Mouse (Mus musculus) stomach, postnatal 0 days (tissue): ENCODE measurements around the gene Mmgt2. TPM values are rescaled to one million over a fixed set of nuclear protein-coding genes. Genes with fewer than 3 reads are reported as not detected.

Experiments used
- ATAC-seq: fragments of 200-750 bp; cut with Nextera tagmentation; 2 replicates; pipeline ENCODE4 v1.8.0; 2017; ENCODE audit not compliant: low FRiP score, low TSS enrichment
- DNase-seq: peaks from one replicate; pipeline ENCODE4 v3.0.0-alpha.2; 2016; ENCODE audit warnings: low spot score
- H3K27ac ChIP-seq: fragments of 300-500 bp; sonication (generic); replicated peaks from 2 replicates; pipeline ENCODE4 v1.5.1; 2014; ENCODE audit warnings: mild to moderate bottlenecking, control low read depth
- H3K27me3 ChIP-seq: fragments of 300-500 bp; sonication (generic); 2 replicates; pipeline ENCODE4 v1.6.1; 2014; ENCODE audit warnings: low read length; ENCODE audit not compliant: control insufficient read depth, insufficient read depth
- H3K36me3 ChIP-seq: fragments of 300-500 bp; sonication (generic); 2 replicates; pipeline ENCODE4 v1.6.1; 2014; ENCODE audit warnings: low read length, mixed read lengths; ENCODE audit not compliant: control insufficient read depth, insufficient read depth
- H3K4me1 ChIP-seq: fragments of 300-500 bp; sonication (generic); replicated peaks from 2 replicates; pipeline ENCODE4 v1.6.1; 2014; ENCODE audit warnings: antibody characterized with exemption; ENCODE audit not compliant: control insufficient read depth, insufficient read depth
- H3K4me2 ChIP-seq: fragments of 300-500 bp; sonication (generic); replicated peaks from 2 replicates; pipeline ENCODE4 v1.6.1; 2014; ENCODE audit warnings: low read depth, mild to moderate bottlenecking, control low read depth, moderate library complexity
- H3K4me3 ChIP-seq: fragments of 300-500 bp; sonication (generic); 2 replicates; pipeline ENCODE4 v1.5.1; 2014; ENCODE audit warnings: low read depth, low read length, control low read depth
- H3K9ac ChIP-seq: fragments of 300-500 bp; sonication (generic); 2 replicates; pipeline ENCODE4 v1.6.1; 2014; ENCODE audit warnings: mild to moderate bottlenecking, low read length, control low read depth, mixed read lengths
- H3K9me3 ChIP-seq: fragments of 300-500 bp; sonication (generic); 2 replicates; pipeline ENCODE4 v1.6.1; 2016; ENCODE audit warnings: low read length; ENCODE audit not compliant: control insufficient read depth
- CTCF ChIP-seq: IDR thresholded peaks from 2 replicates; pipeline ENCODE4 v1.5.1; 2016; ENCODE audit warnings: antibody characterized with exemption, low read depth, mild to moderate bottlenecking, moderate library complexity
- EP300 ChIP-seq: optimal IDR thresholded peaks from 2 replicates; pipeline ENCODE3; 2016; ENCODE audit warnings: antibody characterized with exemption
- WGBS: fragments of 180-500 bp; shearing (Covaris S2); extraction: QIAGEN DNeasy Blood & Tissue Kit; methylation state at CpG from one replicate; pipeline ENCODE4 v1.1.7; 2014; 5-methylcytosine and 5-hydroxymethylcytosine counted together
- polyA plus RNA-seq: library from polyadenylated mRNA; unstranded; fragments of >200 nt; fragmentation: Nextera tagmentation; extraction: Ambion mirVana; gene quantifications from 2 replicates; pipeline ENCODE4 v1.2.1, GENCODE M21; 2015

The Mmgt2 gene
- polyA plus RNA-seq, 1 experiment from 2014 or later = 35.9 TPM

- Histone ChIP-seq H3K27me3 (no peaks in the 10 kb centered on the region), H3K9me3 (no peaks in the 10 kb centered on the region), H3K9ac (no peak overlapping the region), H3K4me2 (no peak overlapping the region), H3K4me1 (no peaks in the 10 kb centered on the region), H3K36me3 (no peaks in the 10 kb centered on the region), H3K27ac (no peak overlapping the region), H3K4me3 (no peak overlapping the region)
- TF ChIP-seq CTCF (peak; percentile 87), EP300 (no peak)
- 24% methylated on average over 9 of the region's 11 CpGs for WGBS
- DNase-seq = peak; percentile 56
- ATAC-seq = peak; percentile 83
Measured at GRCm38 (mm10) chr11:62693299-62694184, 45.1 kb downstream of the Mmgt2 start.

- H3K9me3 ChIP-seq = no peaks in the 10 kb centered on the region
- H3K27me3 ChIP-seq = no peaks in the 10 kb centered on the region
- H3K4me1 ChIP-seq = no peaks in the 10 kb centered on the region
- TF ChIP-seq CTCF = no peak
- no peak for TF ChIP-seq EP300
- H3K36me3 ChIP-seq = no peaks in the 10 kb centered on the region
- H3K9ac ChIP-seq = no peak overlapping the region
- WGBS = 93% methylated on average over 8 of the region's 8 CpGs
- no peak overlapping the region for H3K27ac ChIP-seq
- ATAC-seq = no peak
- no peak overlapping the region for H3K4me2 ChIP-seq
- H3K4me3 ChIP-seq = no peak overlapping the region
- DNase-seq = no peak
Measured at GRCm38 (mm10) chr11:62695126-62695525, 46.7 kb downstream of the Mmgt2 start.

GRCm38 (mm10) chr11:62699749-62700148 is 51.3 kb downstream of the Mmgt2 start:
- H3K9ac ChIP-seq = no peak overlapping the region
- no peaks in the 10 kb centered on the region for H3K27me3 ChIP-seq
- no peak overlapping the region for H3K27ac ChIP-seq
- ATAC-seq = no peak
- no peak for DNase-seq
- H3K4me2 ChIP-seq = no peak overlapping the region
- H3K4me1 ChIP-seq = no peaks in the 10 kb centered on the region
- 72% methylated on average over 4 of the region's 4 CpGs for WGBS
- H3K4me3 ChIP-seq = no peak overlapping the region
- no peaks in the 10 kb centered on the region for H3K9me3 ChIP-seq
- H3K36me3 ChIP-seq = no peaks in the 10 kb centered on the region
- TF ChIP-seq EP300 (no peak), CTCF (peak; percentile 15; the same call in 1 of the 2 replicates)

- Histone ChIP-seq H3K9ac (no peak overlapping the region), H3K27ac (no peak overlapping the region), H3K4me3 (no peak overlapping the region), H3K4me2 (no peak overlapping the region), H3K9me3 (no peaks in the 10 kb centered on the region), H3K36me3 (no peaks in the 10 kb centered on the region), H3K27me3 (no peaks in the 10 kb centered on the region), H3K4me1 (no peaks in the 10 kb centered on the region)
- ATAC-seq = no peak
- TF ChIP-seq EP300 (no peak), CTCF (no peak)
- WGBS = 62% methylated on average over 1 of the region's 1 CpGs
- DNase-seq = no peak
Measured at GRCm38 (mm10) chr11:62701218-62701617, 52.8 kb downstream of the Mmgt2 start.

GRCm38 (mm10) chr11:62706141-62706540 is 57.7 kb downstream of the Mmgt2 start:
- Histone ChIP-seq H3K27me3 (no peaks in the 10 kb centered on the region), H3K9me3 (no peaks in the 10 kb centered on the region), H3K27ac (no peak overlapping the region), H3K9ac (no peak overlapping the region), H3K4me1 (no peaks in the 10 kb centered on the region), H3K4me3 (no peak overlapping the region), H3K36me3 (no peaks in the 10 kb centered on the region), H3K4me2 (no peak overlapping the region)
- no peak for DNase-seq
- TF ChIP-seq EP300 = no peak
- TF ChIP-seq CTCF = no peak
- ATAC-seq = no peak
- WGBS = 78% methylated on average over 2 of the region's 2 CpGs

- no peak for DNase-seq
- H3K36me3 ChIP-seq = no peaks in the 10 kb centered on the region
- ATAC-seq = no peak
- H3K27ac ChIP-seq = no peak overlapping the region
- no peaks in the 10 kb centered on the region for H3K27me3 ChIP-seq
- no peak overlapping the region for H3K4me3 ChIP-seq
- TF ChIP-seq CTCF (no peak), EP300 (no peak)
- H3K4me1 ChIP-seq = no peaks in the 10 kb centered on the region
- WGBS = 81% methylated on average over 7 of the region's 7 CpGs
- H3K9ac ChIP-seq = no peak overlapping the region
- H3K9me3 ChIP-seq = no peaks in the 10 kb centered on the region
- no peak overlapping the region for H3K4me2 ChIP-seq
Measured at GRCm38 (mm10) chr11:62708252-62708651, 59.8 kb downstream of the Mmgt2 start.
